Mouse (Mus musculus): ENCODE data around the gene Hexb.

Hexb gene

DNA sequence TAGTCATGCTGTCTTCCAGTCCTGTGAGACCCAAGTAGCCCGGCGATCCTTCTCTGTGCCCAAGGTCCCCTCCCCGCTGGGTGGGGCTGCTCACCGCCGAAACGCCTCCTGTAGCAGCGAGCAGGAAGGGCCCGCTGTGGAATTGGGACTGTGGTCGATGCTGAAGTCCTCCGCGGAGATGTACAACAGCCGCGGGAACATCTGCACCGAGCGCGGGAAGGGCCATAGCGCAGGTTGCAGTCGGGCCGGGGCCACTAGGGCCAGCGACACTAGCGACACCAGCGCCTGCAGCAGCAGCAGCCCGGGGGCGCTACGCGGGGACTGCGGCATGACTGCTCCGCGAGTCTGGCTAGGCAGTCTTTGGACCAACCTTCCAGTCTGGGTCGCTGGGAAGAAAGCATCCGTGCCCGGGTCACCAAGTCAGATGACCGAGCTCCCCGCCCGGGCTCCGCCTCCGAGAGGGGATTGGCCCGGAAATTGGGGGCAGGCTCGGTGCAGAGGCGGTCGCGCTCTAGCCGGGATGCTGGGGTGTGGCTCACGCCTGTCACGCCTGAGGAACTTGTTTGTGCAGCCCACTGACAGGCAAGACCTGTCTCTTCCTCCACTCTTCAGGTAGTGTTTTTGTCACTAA, at the start of gene Hexb:
Hexb (minus strand) TSS at position 426 of the 631 bp plus-strand sequence.
- DNase-seq (ENCODE audit: low spot score in 2 of 2), result peak; percentile 85 to 86

DNA sequence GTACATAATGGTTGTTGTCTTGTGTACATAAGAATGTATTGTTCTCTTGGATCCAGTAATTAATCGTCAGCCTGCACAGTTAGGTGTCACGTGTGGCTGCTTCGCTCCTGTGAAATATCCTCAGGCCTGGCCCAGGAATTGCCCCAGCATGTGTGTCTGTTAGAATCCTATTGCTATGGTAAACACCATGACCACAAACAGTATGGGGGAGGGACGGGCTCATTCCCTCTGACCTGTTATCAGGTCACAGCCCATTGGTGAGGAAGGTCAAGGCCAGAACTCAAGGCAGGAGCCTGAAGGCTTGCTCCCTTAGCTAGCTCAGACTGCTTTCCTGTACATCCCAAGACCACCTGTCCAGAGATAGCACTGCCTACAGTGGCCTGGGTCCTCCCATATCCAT, 49.6 kb upstream of the Hexb start:
- DNase-seq (ENCODE audit: low spot score in 2 of 2), result no peak

DNA sequence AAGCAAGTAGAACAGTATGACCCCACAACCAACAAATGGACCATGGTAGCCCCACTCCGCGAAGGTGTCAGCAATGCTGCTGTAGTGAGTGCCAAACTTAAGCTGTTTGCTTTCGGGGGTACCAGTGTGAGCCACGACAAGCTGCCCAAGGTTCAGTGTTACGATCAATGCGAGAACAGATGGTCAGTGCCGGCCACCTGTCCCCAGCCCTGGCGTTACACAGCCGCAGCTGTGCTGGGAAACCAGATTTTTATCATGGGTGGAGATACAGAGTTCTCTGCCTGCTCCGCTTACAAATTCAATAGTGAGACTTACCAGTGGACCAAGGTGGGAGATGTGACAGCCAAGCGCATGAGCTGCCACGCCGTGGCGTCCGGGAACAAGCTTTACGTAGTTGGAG, 48.1 kb upstream of the Hexb start:
- DNase-seq (ENCODE audit: low spot score in 2 of 2), result no peak

DNA sequence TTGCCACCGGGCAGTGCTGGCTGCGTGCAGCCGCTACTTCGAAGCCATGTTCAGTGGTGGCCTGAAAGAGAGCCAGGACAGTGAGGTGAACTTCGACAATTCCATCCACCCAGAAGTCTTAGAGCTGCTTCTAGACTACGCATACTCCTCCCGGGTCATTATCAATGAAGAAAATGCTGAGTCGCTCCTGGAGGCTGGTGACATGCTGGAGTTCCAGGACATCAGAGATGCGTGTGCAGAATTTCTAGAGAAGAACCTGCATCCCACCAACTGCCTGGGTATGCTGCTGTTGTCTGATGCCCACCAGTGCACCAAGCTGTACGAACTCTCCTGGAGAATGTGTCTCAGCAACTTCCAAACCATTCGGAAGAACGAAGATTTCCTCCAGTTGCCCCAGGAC, 47.0 kb upstream of the Hexb start:
- DNase-seq (ENCODE audit: low spot score in 2 of 2), result no peak

DNA sequence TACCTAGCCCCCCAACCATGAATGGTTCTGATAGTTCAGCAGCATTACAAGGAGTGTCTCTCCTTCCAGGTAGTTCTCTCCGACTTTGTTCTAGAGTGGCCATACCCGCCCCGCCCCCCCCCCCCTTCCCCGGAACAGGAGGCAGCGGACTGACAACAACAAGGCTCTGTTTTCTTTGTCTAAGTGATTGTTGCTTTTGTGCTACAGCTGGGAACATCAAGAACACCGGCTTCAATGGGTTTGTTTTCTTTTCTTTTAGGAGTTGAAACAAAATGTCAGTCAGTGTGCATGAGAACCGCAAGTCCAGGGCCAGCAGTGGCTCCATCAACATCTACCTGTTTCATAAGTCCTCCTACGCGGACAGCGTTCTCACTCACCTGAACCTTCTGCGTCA, 46.6 kb upstream of the Hexb start:
- DNase-seq (ENCODE audit: low spot score in 2 of 2), result no peak

DNA sequence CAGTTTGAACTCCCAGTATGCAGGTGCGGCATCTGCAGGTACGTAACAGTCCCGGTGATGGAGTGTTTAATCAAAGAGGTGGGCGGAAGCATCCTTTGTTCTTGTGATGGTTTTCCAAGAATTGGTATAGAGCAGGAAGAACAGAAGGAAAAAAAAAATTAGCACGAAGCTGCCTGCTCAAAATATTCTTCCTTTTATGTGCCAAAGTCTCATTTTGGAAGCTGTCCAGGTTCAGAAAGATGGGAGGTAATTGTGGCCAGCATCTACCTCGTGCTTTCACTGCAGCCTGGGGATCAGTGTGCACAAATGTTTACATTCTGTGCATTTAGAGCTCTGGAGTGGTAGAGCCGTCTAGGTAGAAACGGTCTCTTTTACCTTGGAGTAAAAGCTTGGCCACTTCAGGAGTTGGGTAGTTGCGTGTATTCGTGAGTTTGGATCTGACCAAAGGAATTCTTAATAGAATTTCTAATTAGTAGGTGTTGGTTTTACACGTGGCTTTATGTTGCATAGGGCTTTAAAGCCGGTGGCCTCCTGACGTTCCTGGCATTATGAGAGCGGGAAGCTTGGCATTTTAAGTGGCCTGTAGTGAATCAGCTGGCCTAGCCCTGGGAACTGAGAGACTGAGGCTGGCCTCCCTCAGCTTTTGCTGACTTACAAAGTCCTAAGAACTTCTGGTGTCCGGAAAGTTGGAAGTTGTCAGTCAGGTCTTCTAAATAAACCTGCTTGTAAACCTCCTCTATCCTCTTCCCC, 46.0 kb upstream of the Hexb start:
- no peak for DNase-seq (ENCODE audit: low spot score in 2 of 2)

DNA sequence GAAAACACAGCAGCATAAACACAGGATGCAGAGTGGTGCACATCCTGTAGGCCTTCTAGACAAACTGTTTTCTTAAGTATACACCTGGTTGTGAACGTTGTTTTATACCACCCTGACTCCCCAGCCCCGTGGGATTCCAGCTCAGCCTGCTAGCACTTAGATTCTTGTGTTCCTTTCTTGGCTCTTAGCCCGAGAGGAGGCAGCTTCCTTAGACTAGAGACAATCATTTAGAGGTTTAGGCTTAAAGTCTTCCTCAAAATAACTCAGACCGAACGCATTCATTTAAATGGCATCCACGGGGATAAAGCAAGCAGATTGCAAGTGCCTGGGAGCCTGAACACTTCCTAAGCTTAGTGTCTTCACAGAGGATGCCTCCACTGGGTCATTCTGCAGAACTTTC, 44.6 kb upstream of the Hexb start:
- DNase-seq (ENCODE audit: low spot score in 2 of 2), result no peak

DNA sequence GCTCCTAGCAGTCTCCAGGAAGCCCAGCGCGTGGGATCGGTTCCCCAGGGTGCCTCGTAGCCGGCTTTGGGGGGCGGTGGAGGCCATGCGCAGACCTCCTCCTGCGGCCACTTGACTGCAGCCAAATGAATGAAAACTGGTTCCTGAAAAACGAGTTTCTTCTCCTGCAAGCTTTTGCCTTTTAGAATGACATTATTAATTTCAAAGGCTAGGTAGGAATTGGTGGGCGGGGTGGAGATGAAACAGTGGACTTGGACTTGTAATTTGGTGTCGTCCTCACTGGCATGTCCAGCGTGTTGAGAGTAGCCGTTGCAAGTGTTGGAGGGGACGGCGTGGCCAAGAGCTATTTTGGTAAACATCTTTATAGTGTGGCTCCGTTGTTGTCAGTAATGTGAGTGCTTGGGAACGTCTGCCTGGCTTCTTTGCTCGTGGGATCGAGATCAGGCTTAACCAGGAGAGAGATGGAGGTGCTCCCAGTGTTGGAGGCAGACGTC, 43.7 kb upstream of the Hexb start:
- no peak for DNase-seq (ENCODE audit: low spot score in 2 of 2)

DNA sequence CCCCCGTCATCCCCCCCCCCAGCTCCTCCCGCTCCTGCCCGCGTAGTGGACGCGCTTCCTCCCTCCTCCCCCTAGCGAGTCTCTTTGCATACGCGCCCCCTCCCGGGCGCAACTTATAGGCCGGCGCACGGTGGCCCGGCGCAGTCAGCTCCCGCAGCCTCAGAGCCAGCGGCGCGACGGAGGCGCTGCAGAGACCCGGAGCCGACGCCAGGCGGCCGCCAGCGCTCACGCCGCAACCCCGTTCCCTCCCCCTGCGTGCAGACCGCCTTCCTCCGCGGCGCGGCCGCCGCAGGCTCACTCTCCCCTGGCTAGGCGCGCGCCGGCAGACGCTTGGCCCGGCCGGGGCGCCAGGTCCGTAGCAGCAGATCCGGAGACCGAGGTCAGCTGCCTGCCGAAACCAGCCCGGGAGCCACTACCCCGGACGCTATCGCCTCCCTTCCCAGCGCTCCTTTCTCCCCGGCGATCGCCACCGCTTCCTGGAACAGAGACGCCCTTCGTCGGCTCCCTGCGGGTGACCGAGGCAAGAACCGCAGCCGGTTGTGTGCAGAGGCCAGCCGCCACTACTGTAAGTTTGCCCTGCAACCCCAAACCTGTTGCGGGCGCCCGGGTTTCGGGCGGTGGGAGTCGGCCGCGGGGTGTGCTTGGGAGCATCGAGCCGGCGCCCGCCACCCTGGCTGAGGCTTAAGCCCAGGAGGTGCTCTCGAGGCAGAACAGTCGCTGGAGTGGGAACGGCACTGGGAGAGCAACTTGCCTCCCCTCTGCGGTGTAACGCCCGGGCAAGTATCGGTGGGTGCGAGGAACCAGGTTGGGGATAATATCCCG, 43.0 kb upstream of the Hexb start, which contains the start of gene Enc1:
Enc1 (plus strand) TSS at position 141 of the 822 bp plus-strand sequence.
- DNase-seq (ENCODE audit: low spot score in 2 of 2), result peak; percentile 87 to 89

DNA sequence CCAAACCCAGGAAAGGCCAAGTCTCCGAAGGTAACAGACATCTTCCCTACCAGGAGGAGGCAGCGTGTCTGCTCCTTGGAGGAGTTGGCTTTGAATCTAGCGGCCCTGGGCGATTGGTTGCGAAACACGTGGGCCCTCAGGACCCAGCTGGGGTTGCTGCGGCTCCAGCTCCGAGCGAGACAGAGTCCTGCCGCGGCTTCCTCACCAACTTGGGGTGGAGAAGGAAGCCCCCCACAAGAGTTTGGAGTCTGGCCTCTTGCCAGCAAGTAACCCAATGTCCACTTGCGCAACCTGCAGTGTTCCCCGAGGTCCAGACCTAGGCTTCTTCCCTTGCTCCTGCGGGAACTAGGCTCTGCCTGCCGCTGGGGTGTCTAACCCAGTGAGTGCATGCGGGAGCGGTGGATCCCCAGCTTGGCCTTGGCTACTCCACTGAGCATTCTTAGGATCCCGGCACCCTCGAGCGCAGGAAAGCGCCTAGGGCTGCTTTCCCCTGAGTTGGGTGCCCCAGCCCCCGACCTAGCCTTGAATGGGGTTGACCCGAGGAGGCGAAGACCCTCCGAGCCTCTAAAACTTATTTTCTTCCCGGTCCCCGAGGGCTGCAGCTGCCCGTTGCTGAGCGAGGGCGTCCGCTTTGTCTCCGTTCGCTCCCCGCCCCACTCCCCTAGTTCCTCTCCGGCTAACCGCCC, 42.3 kb upstream of the Hexb start:
- peak in 1 of 2 experiments; percentile 76 for DNase-seq (ENCODE audit: low spot score in 2 of 2)

DNA sequence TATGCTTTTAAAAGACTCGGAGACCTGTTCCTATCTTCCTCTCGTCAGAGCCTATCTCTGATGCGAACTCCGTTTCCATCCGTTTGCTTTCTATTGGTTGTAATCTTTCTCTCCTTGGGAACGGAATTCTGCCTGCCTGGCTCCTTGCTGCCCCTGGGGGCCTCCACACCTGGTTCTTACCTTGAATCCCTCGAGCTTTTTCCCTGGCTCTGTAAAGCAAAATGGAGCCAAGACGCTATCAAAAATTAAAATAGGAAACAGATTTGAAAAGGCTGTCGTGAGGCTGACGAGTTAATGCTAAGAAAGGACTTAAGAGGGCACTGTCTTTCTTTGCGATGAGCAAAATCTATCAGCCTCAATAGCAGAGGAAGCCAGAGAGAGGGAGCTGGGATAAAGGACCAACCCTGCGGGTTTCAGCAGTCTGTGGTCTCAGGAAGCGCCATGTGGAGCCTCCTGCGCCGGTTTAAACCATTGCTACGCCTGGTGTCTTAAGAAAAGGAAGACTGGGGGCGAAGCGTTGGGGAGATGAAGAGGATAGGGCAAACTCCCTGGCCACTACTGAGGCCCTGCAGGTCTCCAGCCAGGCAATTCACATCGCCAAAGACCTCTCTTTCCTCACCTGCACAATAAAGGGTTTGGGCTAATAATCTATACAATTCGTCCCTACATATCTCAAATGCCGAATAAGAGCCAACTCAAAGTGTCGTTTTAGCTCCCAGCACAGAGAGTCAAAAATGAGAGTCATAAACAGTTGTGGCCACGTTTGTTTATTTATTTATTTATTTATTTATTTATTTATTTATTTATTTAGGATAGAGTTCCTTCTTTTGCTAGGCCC, 41.4 kb upstream of the Hexb start:
- peak in 1 of 2 experiments; percentile 72 for DNase-seq (ENCODE audit: low spot score in 2 of 2)

DNA sequence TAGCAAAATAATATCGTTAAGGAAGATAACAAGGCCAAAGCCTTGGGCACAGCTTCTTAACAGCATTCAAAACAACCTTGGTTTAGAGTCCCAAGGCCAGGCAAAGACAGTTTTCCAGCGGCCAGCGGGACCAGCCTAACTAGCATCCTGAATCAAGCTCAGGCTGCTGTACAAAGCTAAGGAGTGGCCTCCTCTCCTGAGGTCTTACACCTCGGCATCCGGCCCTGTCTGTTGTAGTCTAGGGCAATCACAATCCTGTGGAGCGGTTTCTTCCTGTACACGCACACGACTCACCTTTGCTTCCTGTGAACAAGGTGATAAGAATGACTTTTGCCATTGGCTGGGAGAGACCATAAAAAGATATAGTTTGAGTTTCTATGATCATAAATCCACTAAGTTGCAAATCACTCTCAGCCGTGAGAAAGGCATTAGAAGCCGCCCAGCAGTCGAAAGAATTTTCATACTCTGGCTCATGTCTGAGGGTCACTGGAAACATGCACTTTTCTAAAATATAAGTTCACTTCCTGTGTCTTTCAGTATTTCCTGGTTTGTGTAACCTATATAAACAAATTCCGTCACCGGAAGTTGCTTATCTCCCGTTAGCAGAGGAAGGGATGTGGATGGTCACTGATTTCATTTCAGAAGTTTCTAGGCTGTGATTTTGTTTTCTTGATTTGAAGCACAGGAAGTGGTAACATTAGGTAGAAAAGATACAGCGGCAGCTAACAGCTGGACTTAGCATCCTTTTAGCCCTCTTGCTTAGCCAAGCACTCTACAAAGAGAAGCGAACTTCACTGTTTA, 40.2 kb upstream of the Hexb start:
- DNase-seq (ENCODE audit: low spot score in 2 of 2), result no peak

DNA sequence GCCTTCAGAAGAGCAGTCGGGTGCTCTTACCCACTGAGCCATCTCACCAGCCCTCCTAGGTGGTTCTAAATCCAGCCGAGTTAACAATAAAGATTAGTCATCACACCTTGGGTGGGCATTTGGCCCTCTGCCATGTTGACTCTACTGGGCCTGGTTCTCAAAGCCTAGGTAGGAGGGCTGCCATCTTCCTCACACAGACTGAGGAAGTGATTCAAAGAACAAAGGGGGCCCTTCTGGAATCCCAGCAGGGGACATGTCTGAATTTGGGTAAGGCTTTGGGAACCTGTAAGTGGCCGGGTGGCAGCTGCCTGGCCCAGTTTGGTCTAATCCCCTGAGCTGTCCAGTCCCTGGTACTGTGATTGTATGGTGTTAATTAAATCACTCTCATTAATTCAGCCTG, 39.5 kb upstream of the Hexb start:
- DNase-seq (ENCODE audit: low spot score in 2 of 2), result no peak

DNA sequence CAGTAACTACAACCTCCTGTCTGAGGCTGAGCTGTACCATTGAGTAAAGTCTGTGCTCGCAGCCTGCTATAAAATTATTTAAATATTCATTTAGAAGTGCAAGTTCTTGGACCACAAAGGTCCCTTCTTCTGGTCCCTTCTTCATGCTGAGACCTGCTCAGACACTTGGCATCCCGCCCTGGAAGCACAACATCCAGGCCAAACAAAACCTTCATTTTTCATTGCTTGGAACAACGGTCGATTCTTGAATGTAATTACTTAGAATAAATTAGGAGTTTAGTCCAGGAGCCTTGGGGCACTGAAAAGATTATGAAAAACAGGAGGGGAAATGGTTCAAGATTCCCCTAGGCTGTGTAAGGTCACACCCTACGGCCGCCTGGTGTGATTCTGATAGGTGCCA, 37.8 kb upstream of the Hexb start:
- DNase-seq (ENCODE audit: low spot score in 2 of 2), result no peak

DNA sequence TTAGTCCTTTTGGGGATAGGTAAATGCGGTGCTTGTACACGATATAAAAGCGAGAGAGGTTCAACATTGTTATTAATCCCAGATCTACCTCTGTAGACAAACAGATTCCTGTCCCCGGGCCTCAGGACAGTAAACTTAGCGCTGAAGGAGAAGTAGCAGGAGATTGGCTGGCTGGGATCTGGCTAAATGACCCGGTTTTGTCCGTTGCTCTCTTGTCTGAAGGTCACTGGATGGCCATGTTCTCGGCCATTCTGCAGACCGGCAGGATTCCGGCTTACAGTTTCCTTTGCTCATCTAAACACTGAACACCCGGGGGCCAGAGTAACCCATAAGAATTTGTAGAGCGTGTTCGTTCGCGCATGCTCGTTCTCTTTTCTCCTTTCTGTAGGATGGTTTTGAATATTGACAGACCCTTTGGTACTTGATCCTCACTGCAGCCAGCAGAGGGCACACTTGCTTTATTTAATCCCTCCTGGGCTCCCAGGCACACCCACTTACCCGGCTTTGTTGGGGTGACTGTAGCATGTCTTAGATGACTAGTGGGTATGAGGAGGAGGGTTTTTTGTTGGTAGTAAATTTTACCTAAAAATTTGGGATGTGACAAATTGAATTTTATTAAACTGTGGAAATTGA, 36.7 kb upstream of the Hexb start:
- peak; percentile 92 to 93 for DNase-seq (ENCODE audit: low spot score in 2 of 2)

DNA sequence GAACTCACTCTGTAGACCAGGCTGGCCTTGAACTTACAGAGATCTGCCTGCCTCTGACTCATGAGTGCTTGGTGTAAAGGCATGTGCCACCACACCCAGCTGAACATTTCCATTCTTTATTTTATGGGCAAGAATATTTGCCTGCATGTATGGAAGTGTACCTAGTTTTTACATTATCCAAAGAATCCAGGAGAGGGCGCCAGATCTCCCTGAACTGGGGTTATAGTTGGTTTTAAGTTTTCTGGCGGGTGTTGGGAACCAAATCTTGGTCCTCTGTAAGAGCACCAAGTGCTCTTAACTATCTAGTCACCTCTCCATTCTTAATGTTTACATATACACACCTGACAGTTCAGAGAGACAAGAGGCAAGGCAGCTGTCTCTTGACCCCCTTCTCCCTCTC, 34.9 kb upstream of the Hexb start:
- no peak for DNase-seq (ENCODE audit: low spot score in 2 of 2)

DNA sequence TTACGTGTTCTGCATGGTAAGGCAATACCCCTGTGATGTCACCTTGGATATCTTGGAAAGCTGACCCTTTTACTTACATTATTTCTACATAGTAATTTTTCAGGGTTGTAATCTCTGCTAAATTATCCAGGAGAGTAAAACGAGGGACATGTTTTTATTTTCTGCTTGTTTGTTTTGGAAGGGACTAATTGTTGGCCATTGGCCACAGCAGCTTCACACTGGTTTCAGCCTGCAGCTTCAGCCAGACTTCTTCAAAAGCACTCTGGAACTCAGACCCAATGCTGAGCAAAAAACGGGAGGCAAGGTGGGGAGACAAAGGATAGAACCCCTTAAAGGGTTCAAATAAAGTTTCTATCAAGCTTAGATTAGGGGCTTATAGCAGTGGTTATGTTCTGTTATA, 31.9 kb upstream of the Hexb start:
- DNase-seq (ENCODE audit: low spot score in 2 of 2), result no peak

DNA sequence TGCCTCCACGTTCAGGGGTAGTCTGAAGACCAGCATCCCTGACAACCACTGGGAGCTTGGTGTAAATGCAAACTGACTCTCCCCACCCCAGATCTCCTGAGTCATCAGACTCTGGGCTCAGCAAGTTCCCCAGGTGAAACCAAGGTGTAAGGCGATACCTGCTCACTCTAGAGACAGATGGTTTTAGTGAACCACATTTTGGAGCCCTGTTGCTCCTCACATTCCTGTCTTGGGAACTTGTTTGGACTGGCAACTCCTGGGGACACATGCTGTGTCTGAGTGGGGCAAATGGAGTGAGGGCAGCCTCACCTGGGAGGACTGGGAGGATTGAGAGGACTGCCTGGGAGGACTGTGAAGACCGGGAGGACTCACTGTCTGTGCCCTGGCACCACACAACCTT, 29.6 kb upstream of the Hexb start:
- DNase-seq (ENCODE audit: low spot score in 2 of 2), result no peak

DNA sequence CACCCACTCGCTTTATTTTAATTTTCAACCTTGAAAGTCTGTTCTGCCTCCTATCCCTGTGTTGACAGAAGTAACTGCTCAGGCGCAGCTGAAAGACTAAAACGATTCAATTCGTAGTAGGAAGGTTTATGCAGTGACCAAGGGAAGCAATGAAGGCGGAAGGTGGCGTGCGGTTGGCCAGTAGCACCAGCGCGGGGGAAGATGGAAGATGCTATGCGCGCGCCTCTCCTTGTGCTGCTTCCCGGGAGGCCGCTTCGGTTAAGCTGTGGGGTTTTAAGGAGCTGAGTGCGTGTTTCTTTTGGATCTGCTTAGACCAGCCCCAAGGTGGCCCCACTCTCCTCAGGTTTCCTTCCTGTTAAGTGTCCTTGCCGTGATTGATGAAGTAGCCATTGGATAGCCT, 27.0 kb upstream of the Hexb start:
- DNase-seq (ENCODE audit: low spot score in 2 of 2), result peak in 1 of 2 experiments; percentile 12

All from right cerebral cortex, adult 2 months (tissue).